Mouse (Mus musculus): Measurements from ENCODE around the gene Erfe.

GRCm38 (mm10) chr1:91413030-91413506, 46.8 kb downstream of the Erfe start:
- TF ChIP-seq CTCF (IDR thresholded peaks at IDR 0.05; ENCODE audit: control insufficient read depth, insufficient read depth, insufficient read length) = no peak
- TF ChIP-seq USF1 (IDR thresholded peaks at IDR 0.05; ENCODE audit: low read depth) = no peak
- peak; percentile 24 for TF ChIP-seq MAX (IDR thresholded peaks at IDR 0.05)
- TF ChIP-seq MYOG (IDR thresholded peaks at IDR 0.05; ENCODE audit: control insufficient read depth, extremely low read depth, insufficient read length) = no peak
- peak; percentile 51 for TF ChIP-seq MYOD1 (IDR thresholded peaks at IDR 0.05; ENCODE audit: control insufficient read depth, insufficient read length, low read depth)
- TF ChIP-seq CEBPB (IDR thresholded peaks at IDR 0.05; ENCODE audit: low read depth) = no peak
- TF ChIP-seq FOSL1 (IDR thresholded peaks at IDR 0.05; ENCODE audit: insufficient read depth, low read length, poor library complexity, severe bottlenecking) = no peak
